Mouse (Mus musculus): ENCODE measurements around the gene Mipol1. TPM values are rescaled to one million over a fixed set of nuclear protein-coding genes. Genes with fewer than 3 reads are reported as not detected.

Mipol1 gene
- polyA plus RNA-seq, 1 experiment, result 1.5 TPM

- Histone ChIP-seq H3K4me3 (ENCODE audit: insufficient read depth, low read depth, low read length) (no peak overlapping the region), H3K27ac (ENCODE audit: insufficient read depth, low read depth, low read length) (no peak overlapping the region), H3K4me1 (ENCODE audit: control insufficient read depth, insufficient read depth, low read length) (no peaks in the 10 kb centered on the region), H3K27me3 (replicated peaks; ENCODE audit: control insufficient read depth, insufficient read depth, low read length) (peaks cover 16% of the 10 kb centered on the region), H3K36me3 (ENCODE audit: control insufficient read depth, insufficient read depth, low read length) (no peaks in the 10 kb centered on the region)
- WGBS, result 10% methylated on average over 11 of the region's 11 CpGs
- TF ChIP-seq POLR2A (IDR thresholded peaks at IDR 0.05; ENCODE audit: low read depth, low read length) (no peak), CTCF (conservative IDR thresholded peaks at IDR 0.05; ENCODE audit: insufficient read depth, insufficient read length, low read depth, low read length) (no peak)
- no peak for DNase-seq
Measured at GRCm38 (mm10) chr12:57536909-57537670, 306.9 kb downstream of the Mipol1 start.

- DNase-seq, result no peak
- H3K27me3 ChIP-seq (replicated peaks; ENCODE audit: control insufficient read depth, insufficient read depth, low read length), result peaks cover 23% of the 10 kb centered on the region
- H3K27ac ChIP-seq (ENCODE audit: insufficient read depth, low read depth, low read length), result no peak overlapping the region
- H3K36me3 ChIP-seq (ENCODE audit: control insufficient read depth, insufficient read depth, low read length), result no peaks in the 10 kb centered on the region
- H3K4me3 ChIP-seq (ENCODE audit: insufficient read depth, low read depth, low read length), result no peak overlapping the region
- WGBS, result 10% methylated on average over 21 of the region's 21 CpGs
- no peak for TF ChIP-seq POLR2A (IDR thresholded peaks at IDR 0.05; ENCODE audit: low read depth, low read length)
- no peak for TF ChIP-seq CTCF (conservative IDR thresholded peaks at IDR 0.05; ENCODE audit: insufficient read depth, insufficient read length, low read depth, low read length)
- H3K4me1 ChIP-seq (ENCODE audit: control insufficient read depth, insufficient read depth, low read length), result no peaks in the 10 kb centered on the region
Measured at GRCm38 (mm10) chr12:57537791-57538587, 307.8 kb downstream of the Mipol1 start.

- Histone ChIP-seq H3K4me1 (ENCODE audit: control insufficient read depth, insufficient read depth, low read length) (no peaks in the 10 kb centered on the region), H3K36me3 (ENCODE audit: control insufficient read depth, insufficient read depth, low read length) (no peaks in the 10 kb centered on the region), H3K4me3 (ENCODE audit: insufficient read depth, low read depth, low read length) (no peak overlapping the region; the same call in 1 of the 2 replicates), H3K27me3 (replicated peaks; ENCODE audit: control insufficient read depth, insufficient read depth, low read length) (peaks cover 26% of the 10 kb centered on the region), H3K27ac (ENCODE audit: insufficient read depth, low read depth, low read length) (no peak overlapping the region)
- whole genome bisulfite sequencing, result 3% methylated on average over 63 of the region's 63 CpGs
- DNase-seq, result peak; percentile 72
- TF ChIP-seq CTCF (conservative IDR thresholded peaks at IDR 0.05; ENCODE audit: insufficient read depth, insufficient read length, low read depth, low read length) (no peak), POLR2A (IDR thresholded peaks at IDR 0.05; ENCODE audit: low read depth, low read length) (no peak)
Measured at GRCm38 (mm10) chr12:57538588-57539550, 308.6 kb downstream of the Mipol1 start.

GRCm38 (mm10) chr12:57539551-57539985 is 309.3 kb downstream of the Mipol1 start:
- Histone ChIP-seq H3K4me1 (ENCODE audit: control insufficient read depth, insufficient read depth, low read length) (no peaks in the 10 kb centered on the region), H3K27me3 (replicated peaks; ENCODE audit: control insufficient read depth, insufficient read depth, low read length) (peaks cover 26% of the 10 kb centered on the region), H3K4me3 (ENCODE audit: insufficient read depth, low read depth, low read length) (no peak overlapping the region), H3K36me3 (ENCODE audit: control insufficient read depth, insufficient read depth, low read length) (no peaks in the 10 kb centered on the region), H3K27ac (ENCODE audit: insufficient read depth, low read depth, low read length) (no peak overlapping the region)
- WGBS, result 6% methylated on average over 10 of the region's 10 CpGs
- DNase-seq, result no peak
- no peak for TF ChIP-seq CTCF (conservative IDR thresholded peaks at IDR 0.05; ENCODE audit: insufficient read depth, insufficient read length, low read depth, low read length)
- TF ChIP-seq POLR2A (IDR thresholded peaks at IDR 0.05; ENCODE audit: low read depth, low read length), result no peak

- Histone ChIP-seq H3K4me3 (ENCODE audit: insufficient read depth, low read depth, low read length) (no peak overlapping the region), H3K36me3 (ENCODE audit: control insufficient read depth, insufficient read depth, low read length) (no peaks in the 10 kb centered on the region), H3K4me1 (ENCODE audit: control insufficient read depth, insufficient read depth, low read length) (no peaks in the 10 kb centered on the region), H3K27ac (ENCODE audit: insufficient read depth, low read depth, low read length) (no peak overlapping the region), H3K27me3 (replicated peaks; ENCODE audit: control insufficient read depth, insufficient read depth, low read length) (peaks cover 27% of the 10 kb centered on the region)
- TF ChIP-seq POLR2A (IDR thresholded peaks at IDR 0.05; ENCODE audit: low read depth, low read length) (no peak), CTCF (conservative IDR thresholded peaks at IDR 0.05; ENCODE audit: insufficient read depth, insufficient read length, low read depth, low read length) (no peak)
- 12% methylated on average over 6 of the region's 6 CpGs for WGBS
- DNase-seq, result no peak
Measured at GRCm38 (mm10) chr12:57541118-57541517, 310.9 kb downstream of the Mipol1 start.

GRCm38 (mm10) chr12:57541931-57542745 is 311.9 kb downstream of the Mipol1 start:
- WGBS, result 3% methylated on average over 46 of the region's 46 CpGs
- peaks cover 27% of the 10 kb centered on the region for H3K27me3 ChIP-seq (replicated peaks; ENCODE audit: control insufficient read depth, insufficient read depth, low read length)
- no peaks in the 10 kb centered on the region for H3K4me1 ChIP-seq (ENCODE audit: control insufficient read depth, insufficient read depth, low read length)
- H3K27ac ChIP-seq (ENCODE audit: insufficient read depth, low read depth, low read length), result no peak overlapping the region
- no peak overlapping the region for H3K4me3 ChIP-seq (ENCODE audit: insufficient read depth, low read depth, low read length)
- H3K36me3 ChIP-seq (ENCODE audit: control insufficient read depth, insufficient read depth, low read length), result no peaks in the 10 kb centered on the region
- no peak for DNase-seq
- no peak; the same call in 1 of the 2 replicates for TF ChIP-seq CTCF (conservative IDR thresholded peaks at IDR 0.05; ENCODE audit: insufficient read depth, insufficient read length, low read depth, low read length)
- no peak for TF ChIP-seq POLR2A (IDR thresholded peaks at IDR 0.05; ENCODE audit: low read depth, low read length)

All from kidney, adult 2 months (tissue).